Mouse (Mus musculus) ES-E14 (cell line): ENCODE results near the gene Polr3b.

ENCODE experiments used
- HCFC1 ChIP-seq: IDR thresholded peaks from 2 replicates; pipeline ENCODE4 v1.6.1; 2012; ENCODE audit warnings: low read length, inconsistent platforms, borderline replicate concordance; ENCODE audit not compliant: insufficient read depth
- MAFK ChIP-seq: IDR thresholded peaks from 2 replicates; pipeline ENCODE4 v1.6.1; 2014; ENCODE audit warnings: mild to moderate bottlenecking, low read depth, low read length, inconsistent platforms; ENCODE audit not compliant: insufficient read depth
- ZNF384 ChIP-seq: IDR thresholded peaks from 2 replicates; pipeline ENCODE4 v1.6.1; 2012; ENCODE audit warnings: low read depth, low read length, inconsistent platforms

DNA sequence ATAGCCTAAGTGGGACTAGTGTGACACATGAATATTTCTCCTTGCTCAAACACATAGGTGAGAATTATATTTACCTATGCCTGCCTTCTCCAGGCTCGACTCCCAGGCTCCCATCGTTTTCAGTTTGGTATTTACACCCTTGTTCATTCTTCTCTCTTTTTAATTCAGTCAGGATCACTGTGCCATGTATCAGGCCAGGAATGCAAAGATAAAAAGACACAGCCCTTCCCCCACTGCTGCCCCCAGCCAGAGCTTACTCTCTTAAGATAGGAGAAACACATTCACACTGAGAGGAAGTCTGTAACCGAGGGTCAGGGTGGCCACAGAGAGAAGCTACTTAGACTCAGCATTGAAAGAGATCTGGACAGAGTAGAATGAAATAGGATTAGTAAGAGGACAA is 10.4 kb upstream of the Polr3b start:
- no peak for TF ChIP-seq MAFK
- no peak for TF ChIP-seq ZNF384
- no peak for TF ChIP-seq HCFC1
